Mouse (Mus musculus) embryonic facial prominence, embryonic 14.5 days (tissue): Measurements from ENCODE around the gene Trp53i11. TPM values are rescaled to one million over a fixed set of nuclear protein-coding genes. Genes with fewer than 3 reads are reported as not detected.

Experiments
- ATAC-seq: fragments of 200-750 bp; cut with Nextera tagmentation; 2 replicates; pipeline ENCODE4 v1.8.0; 2017; ENCODE audit warnings: low read depth, moderate number of reproducible peaks, moderate TSS enrichment
- DNase-seq: peaks from one replicate; pipeline ENCODE4 v3.0.0-alpha.2; 2015; ENCODE audit warnings: low spot score
- H3K27ac ChIP-seq: fragments of 300-500 bp; sonication (generic); replicated peaks from 2 replicates; pipeline ENCODE4 v1.5.1; 2014; ENCODE audit warnings: low read depth, mild to moderate bottlenecking, low read length, moderate library complexity
- H3K27me3 ChIP-seq: fragments of 300-500 bp; sonication (generic); replicated peaks from 2 replicates; pipeline ENCODE4 v1.6.1; 2014; ENCODE audit warnings: low read length; ENCODE audit not compliant: control insufficient read depth, insufficient read depth
- H3K36me3 ChIP-seq: fragments of 300-500 bp; sonication (generic); 2 replicates; pipeline ENCODE4 v1.6.1; 2014; ENCODE audit warnings: low read length, mixed read lengths; ENCODE audit not compliant: control insufficient read depth, insufficient read depth
- H3K4me1 ChIP-seq: fragments of 300-500 bp; sonication (generic); 2 replicates; pipeline ENCODE4 v1.6.1; 2014; ENCODE audit warnings: antibody characterized with exemption, low read length; ENCODE audit not compliant: control insufficient read depth, insufficient read depth
- H3K4me2 ChIP-seq: fragments of 300-500 bp; sonication (generic); 2 replicates; pipeline ENCODE4 v1.6.1; 2014; ENCODE audit warnings: low read depth, mild to moderate bottlenecking, low read length, moderate library complexity, mixed read lengths
- H3K4me3 ChIP-seq: fragments of 300-500 bp; sonication (generic); 2 replicates; pipeline ENCODE4 v1.5.1; 2014; ENCODE audit warnings: low read depth, mild to moderate bottlenecking, low read length
- H3K9ac ChIP-seq: fragments of 300-500 bp; sonication (generic); 2 replicates; pipeline ENCODE4 v1.6.1; 2014; ENCODE audit warnings: low read depth, mild to moderate bottlenecking, low read length, moderate library complexity, mixed read lengths
- H3K9me3 ChIP-seq: fragments of 300-500 bp; sonication (generic); 2 replicates; pipeline ENCODE4 v1.6.1; 2016; ENCODE audit warnings: low read length; ENCODE audit not compliant: control insufficient read depth
- WGBS: fragments of 180-500 bp; shearing (Covaris S2); extraction: QIAGEN DNeasy Blood & Tissue Kit; methylation state at CpG from one replicate; pipeline ENCODE4 v1.1.7; 2014; 5-methylcytosine and 5-hydroxymethylcytosine counted together
- polyA plus RNA-seq: library from polyadenylated mRNA; unstranded; fragments of >200 nt; fragmentation: Nextera tagmentation; extraction: Ambion mirVana; gene quantifications from 2 replicates; pipeline ENCODE4 v1.2.1, GENCODE M21; 2014

Trp53i11 gene
- polyA plus RNA-seq, 1 experiment from 2014 or later = 33.6 TPM

- Histone ChIP-seq H3K4me1 (peaks cover 20% of the 10 kb centered on the region), H3K36me3 (no peaks in the 10 kb centered on the region), H3K4me2 (no peak overlapping the region), H3K4me3 (no peak overlapping the region), H3K27me3 (no peaks in the 10 kb centered on the region), H3K27ac (peak overlapping the region; percentile 61), H3K9me3 (no peaks in the 10 kb centered on the region), H3K9ac (no peak overlapping the region)
- ATAC-seq (peak; percentile 69), DNase-seq (peak; percentile 70)
- WGBS = 35% methylated on average over 9 of the region's 9 CpGs
These were observed 40.5 kb downstream of the Trp53i11 start for GRCm38 (mm10) chr2:93227713-93228479.

DNA sequence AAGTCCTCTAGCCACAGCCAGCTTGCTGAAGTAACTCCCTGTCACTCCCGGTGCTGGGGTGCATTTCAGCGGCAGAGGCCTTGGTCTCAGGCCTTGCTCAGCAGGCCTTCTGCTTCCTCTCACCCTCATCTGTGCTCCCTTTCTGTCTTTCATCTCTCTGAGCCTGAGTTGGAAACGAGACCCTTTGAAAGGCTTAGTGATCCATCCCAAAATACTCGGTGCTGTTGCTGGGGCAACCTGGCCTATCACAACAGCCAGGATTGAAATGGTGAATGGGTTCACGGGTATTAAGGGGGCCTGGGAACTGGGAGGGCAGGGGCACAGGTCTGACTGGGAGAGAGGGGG, 41.1 kb downstream of the Trp53i11 start:
- WGBS = 8% methylated on average over 5 of the region's 5 CpGs
- ATAC-seq (no peak), DNase-seq (no peak)
- peak overlapping the region; percentile 61; the same call in 1 of the 2 replicates for H3K27ac ChIP-seq
- H3K4me3 ChIP-seq = no peak overlapping the region
- no peak overlapping the region for H3K4me2 ChIP-seq
- H3K9me3 ChIP-seq = no peaks in the 10 kb centered on the region
- H3K36me3 ChIP-seq = no peaks in the 10 kb centered on the region
- no peaks in the 10 kb centered on the region for H3K27me3 ChIP-seq
- peaks cover 20% of the 10 kb centered on the region for H3K4me1 ChIP-seq
- H3K9ac ChIP-seq = no peak overlapping the region; the same call in 1 of the 2 replicates

- no peak overlapping the region for H3K4me3 ChIP-seq
- no peaks in the 10 kb centered on the region for H3K36me3 ChIP-seq
- no peak overlapping the region for H3K9ac ChIP-seq
- peaks cover 15% of the 10 kb centered on the region for H3K4me1 ChIP-seq
- no peak overlapping the region for H3K27ac ChIP-seq
- H3K9me3 ChIP-seq = no peaks in the 10 kb centered on the region
- DNase-seq (no peak), ATAC-seq (no peak)
- H3K27me3 ChIP-seq = no peaks in the 10 kb centered on the region
- H3K4me2 ChIP-seq = no peak overlapping the region
- WGBS = 90% methylated on average over 1 of the region's 1 CpGs
These were observed 44.8 kb downstream of the Trp53i11 start for GRCm38 (mm10) chr2:93232141-93232540.

- DNase-seq (no peak), ATAC-seq (no peak)
- Histone ChIP-seq H3K36me3 (no peaks in the 10 kb centered on the region), H3K27ac (no peak overlapping the region), H3K27me3 (no peaks in the 10 kb centered on the region), H3K4me2 (no peak overlapping the region), H3K9ac (no peak overlapping the region), H3K4me3 (no peak overlapping the region), H3K4me1 (no peaks in the 10 kb centered on the region), H3K9me3 (no peaks in the 10 kb centered on the region)
- WGBS = 75% methylated on average over 1 of the region's 1 CpGs
These were observed 49.7 kb downstream of the Trp53i11 start for GRCm38 (mm10) chr2:93237055-93237454.

DNA sequence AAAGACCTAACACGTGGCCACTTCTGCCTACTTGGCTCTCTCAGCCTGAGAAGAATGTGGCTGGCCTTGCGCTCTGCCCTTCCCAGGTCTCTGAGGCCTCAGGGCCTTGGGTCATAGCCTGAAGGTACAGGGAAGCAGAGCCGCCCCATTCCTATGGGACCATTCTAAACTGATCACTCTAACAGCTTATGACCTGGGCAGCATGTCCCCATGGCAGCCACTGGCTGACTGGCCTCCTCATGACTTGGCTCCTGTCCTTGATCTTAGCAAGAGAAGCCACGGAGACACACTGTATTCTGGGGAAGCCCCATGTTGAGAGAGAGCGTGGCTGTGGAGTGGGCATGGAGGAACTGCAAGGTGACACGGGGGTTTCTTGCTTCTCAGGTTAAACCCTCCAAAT, 51.5 kb downstream of the Trp53i11 start:
- H3K4me1 ChIP-seq = no peaks in the 10 kb centered on the region
- H3K9me3 ChIP-seq = no peaks in the 10 kb centered on the region
- no peaks in the 10 kb centered on the region for H3K27me3 ChIP-seq
- no peak overlapping the region for H3K4me3 ChIP-seq
- H3K27ac ChIP-seq = no peak overlapping the region
- 77% methylated on average over 6 of the region's 6 CpGs for WGBS
- no peak overlapping the region for H3K9ac ChIP-seq
- ATAC-seq = no peak
- no peak for DNase-seq
- no peak overlapping the region for H3K4me2 ChIP-seq
- no peaks in the 10 kb centered on the region for H3K36me3 ChIP-seq

- no peaks in the 10 kb centered on the region for H3K36me3 ChIP-seq
- H3K4me1 ChIP-seq = no peaks in the 10 kb centered on the region
- no peaks in the 10 kb centered on the region for H3K27me3 ChIP-seq
- no peak overlapping the region for H3K4me2 ChIP-seq
- H3K27ac ChIP-seq = no peak overlapping the region
- H3K9ac ChIP-seq = no peak overlapping the region
- ATAC-seq = no peak
- WGBS = 79% methylated on average over 3 of the region's 5 CpGs
- DNase-seq = no peak
- no peaks in the 10 kb centered on the region for H3K9me3 ChIP-seq
- H3K4me3 ChIP-seq = no peak overlapping the region
These were observed 54.8 kb downstream of the Trp53i11 start for GRCm38 (mm10) chr2:93242166-93242565.

DNA sequence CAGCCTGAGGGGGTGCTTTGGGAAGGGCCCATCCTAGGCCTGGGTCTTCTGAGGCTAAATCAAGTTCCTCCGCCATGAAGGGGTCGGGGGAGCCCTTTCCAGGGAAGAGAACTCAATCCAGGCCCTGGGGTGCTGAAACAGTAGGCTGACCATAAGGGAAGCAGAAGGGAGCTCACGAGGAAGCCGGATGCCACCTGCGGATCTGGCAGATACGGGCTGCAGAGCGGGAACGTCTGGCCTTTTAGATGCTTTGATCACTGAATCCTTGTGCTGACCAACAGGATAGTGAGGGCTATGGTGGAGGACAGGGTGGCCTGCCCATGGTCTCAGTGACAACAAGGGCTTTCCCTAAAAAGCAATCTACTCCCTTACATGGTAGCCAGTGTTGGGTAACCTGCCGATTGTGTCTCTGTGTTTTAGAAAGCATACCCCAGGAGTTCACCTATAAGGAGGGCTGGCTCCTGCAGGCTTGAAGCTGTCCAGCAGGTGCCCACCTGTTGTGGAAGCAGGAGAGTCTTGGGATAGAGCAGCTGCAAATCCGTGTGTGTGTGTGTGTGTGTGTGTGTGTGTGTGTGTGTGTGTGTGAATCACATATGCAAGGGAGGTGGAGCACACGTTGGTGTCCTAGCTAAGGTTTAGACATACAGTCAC, 56.2 kb downstream of the Trp53i11 start:
- H3K4me2 ChIP-seq = no peak overlapping the region
- no peaks in the 10 kb centered on the region for H3K9me3 ChIP-seq
- 59% methylated on average over 11 of the region's 11 CpGs for WGBS
- H3K36me3 ChIP-seq = no peaks in the 10 kb centered on the region
- no peaks in the 10 kb centered on the region for H3K27me3 ChIP-seq
- H3K9ac ChIP-seq = no peak overlapping the region
- H3K4me1 ChIP-seq = no peaks in the 10 kb centered on the region
- ATAC-seq = no peak
- no peak overlapping the region for H3K4me3 ChIP-seq
- H3K27ac ChIP-seq = no peak overlapping the region
- DNase-seq = no peak

DNA sequence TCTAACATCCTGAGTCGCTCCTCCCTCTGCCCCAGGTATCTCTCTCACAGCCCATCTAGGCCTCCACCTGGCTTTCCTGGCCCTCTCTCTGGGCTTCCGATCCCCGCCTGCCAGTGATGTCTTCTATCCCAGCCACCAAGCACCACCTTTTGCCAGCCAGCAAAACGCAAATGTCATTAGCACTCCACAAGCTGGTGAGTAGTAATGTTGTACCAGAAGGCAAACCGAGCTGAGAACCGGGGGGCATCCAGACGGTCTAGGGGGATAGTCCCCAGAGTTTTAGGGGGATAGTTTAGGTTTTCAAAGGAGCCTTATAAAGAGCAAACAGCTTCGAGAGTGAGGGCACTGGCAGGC, 56.7 kb downstream of the Trp53i11 start:
- Histone ChIP-seq H3K4me2 (no peak overlapping the region), H3K9me3 (no peaks in the 10 kb centered on the region), H3K36me3 (no peaks in the 10 kb centered on the region), H3K27ac (no peak overlapping the region), H3K4me1 (no peaks in the 10 kb centered on the region), H3K27me3 (no peaks in the 10 kb centered on the region), H3K9ac (no peak overlapping the region), H3K4me3 (no peak overlapping the region)
- ATAC-seq = no peak
- 72% methylated on average over 8 of the region's 8 CpGs for WGBS
- DNase-seq = no peak

GRCm38 (mm10) chr2:93249058-93249457, 61.7 kb downstream of the Trp53i11 start:
- Histone ChIP-seq H3K4me1 (peaks cover 6% of the 10 kb centered on the region; the same call in 1 of the 2 replicates), H3K4me2 (no peak overlapping the region), H3K4me3 (no peak overlapping the region), H3K36me3 (no peaks in the 10 kb centered on the region), H3K27me3 (no peaks in the 10 kb centered on the region), H3K9ac (no peak overlapping the region), H3K9me3 (no peaks in the 10 kb centered on the region), H3K27ac (no peak overlapping the region)
- WGBS = 69% methylated on average over 5 of the region's 6 CpGs
- ATAC-seq (no peak), DNase-seq (no peak)
